In genomic region chr6:51556562-51556961, GRCm38 (mm10) we compare ENCODE assay signal across 28 mouse cellular contexts. TPM values are rescaled to one million over a fixed set of nuclear protein-coding genes. Genes with fewer than 3 reads are reported as not detected.
DNase-seq lines count a peak whose midpoint lies in the region; ATAC-seq and TF ChIP-seq lines count a peak whose summit lies in the region.
"Had no signal": no experiment of that assay in that cellular context is flagged by ENCODE, and none has a peak within 500 bp of the region (broad histone marks: within the 10 kb centered on the region; RNA-seq: fewer than 3 reads in every experiment).

No protein-coding gene starts in this region.

- DNase-seq in frontal cortex, postnatal 36 days (ENCODE audit: low spot score in 2 of 2): no peak
- no peak for DNase-seq in gastrocnemius, adult 2 months
- no peak for DNase-seq in kidney, postnatal 36 days
- DNase-seq: adrenal gland, adult 8-10 months; adrenal gland, postnatal 14 days; adrenal gland, postnatal 36 days; B cell, adult 2 months; cerebellum, adult 11-12 months; cerebellum, adult 2 months; cerebellum, adult 9-11 months; cerebellum, postnatal 14 days; cerebellum, postnatal 36 days; embryo, embryonic 11 days; forebrain, postnatal 0 days had no signal

- TF ChIP-seq CTCF in gastrocnemius, adult 2 months (IDR thresholded peaks at IDR 0.05): no peak

- WGBS in intestine, embryonic 15.5 days: 91% methylated on average over 7 of the region's 7 CpGs

- intact Hi-C loops in gastrocnemius, adult 2 months (cut with DNase I): no loop called here

- no peaks in the 10 kb centered on the region for H3K4me1 ChIP-seq in intestine, embryonic 15.5 days (replicated peaks)
- H3K4me1 ChIP-seq: embryonic facial prominence, embryonic 10.5 days; embryonic facial prominence, embryonic 12.5 days; forebrain, embryonic 13.5 days; forebrain, embryonic 15.5 days had no signal

- no peak overlapping the region for H3K27ac ChIP-seq in gastrocnemius, adult 2 months
- no peak overlapping the region for H3K27ac ChIP-seq in intestine, embryonic 15.5 days
- H3K27ac ChIP-seq: embryonic facial prominence, embryonic 10.5 days; embryonic facial prominence, embryonic 12.5 days; forebrain, embryonic 13.5 days; forebrain, embryonic 15.5 days had no signal

- no peak overlapping the region for H3K9ac ChIP-seq in intestine, embryonic 15.5 days
- H3K9ac ChIP-seq: embryonic facial prominence, embryonic 12.5 days; forebrain, embryonic 13.5 days; forebrain, embryonic 15.5 days; forebrain, postnatal 0 days had no signal

- 0 out of 2 replicates have a peak, but pooled peaks have one; percentile 25 for ATAC-seq in frontal cortex, adult (ENCODE audit: low TSS enrichment)
- peak; percentile 75 for ATAC-seq in granulocyte monocyte progenitor cell, adult 5-6 weeks (replicated peaks; ENCODE audit: poor library complexity, severe bottlenecking)
- peak; percentile 52 for ATAC-seq in megakaryocyte, adult 5-6 weeks (ENCODE audit: poor library complexity, severe bottlenecking)
- ATAC-seq in monocyte, adult 5-6 weeks (replicated peaks; ENCODE audit: insufficient number of reproducible peaks, low FRiP score, low TSS enrichment, poor library complexity, severe bottlenecking): peak; percentile 49; the same call in 1 of the 2 replicates
- no peak for ATAC-seq in intestine, embryonic 15.5 days
- ATAC-seq: activated CD4-positive, CD25-positive, alpha-beta regulatory T cell, adult 4 months; CD4-positive, CD25-positive, alpha-beta regulatory T cell, adult 4 months; forebrain, embryonic 13.5 days; forebrain, embryonic 15.5 days; forebrain, postnatal 0 days; Patski had no signal

- no peaks in the 10 kb centered on the region for H3K9me3 ChIP-seq in intestine, embryonic 15.5 days
- H3K9me3 ChIP-seq: embryonic facial prominence, embryonic 10.5 days; embryonic facial prominence, embryonic 12.5 days; forebrain, embryonic 15.5 days; G1E had no signal

- no peaks in the 10 kb centered on the region for H3K36me3 ChIP-seq in intestine, embryonic 15.5 days
- H3K36me3 ChIP-seq: embryonic facial prominence, embryonic 12.5 days; forebrain, embryonic 15.5 days; G1E had no signal

- no peak overlapping the region for H3K4me3 ChIP-seq in gastrocnemius, adult 2 months
- H3K4me3 ChIP-seq in intestine, embryonic 15.5 days (replicated peaks): no peak overlapping the region
- H3K4me3 ChIP-seq: embryonic facial prominence, embryonic 10.5 days; embryonic facial prominence, embryonic 12.5 days; forebrain, embryonic 13.5 days; forebrain, embryonic 15.5 days had no signal

- no peak overlapping the region for H3K4me2 ChIP-seq in intestine, embryonic 15.5 days (replicated peaks)
- H3K4me2 ChIP-seq: embryonic facial prominence, embryonic 12.5 days; forebrain, embryonic 13.5 days; forebrain, embryonic 15.5 days had no signal

- no peaks in the 10 kb centered on the region for H3K27me3 ChIP-seq in intestine, embryonic 15.5 days (replicated peaks)
- H3K27me3 ChIP-seq: CH12.LX; embryonic facial prominence, embryonic 12.5 days; forebrain, embryonic 13.5 days; forebrain, embryonic 15.5 days; Patski had no signal

RNA-seq across cellular contexts. Expression of gene Snx10, which starts 32.9 kb away (rescaled TPM):
- 54.5 and 58.4 TPM in 2 replicates for total RNA-seq in granulocyte monocyte progenitor cell, adult 5-6 weeks (2014; fragmentation: Nextera tagmentation)
- 57.2 and 65.3 TPM in 2 replicates for total RNA-seq in granulocyte monocyte progenitor cell, adult 5-6 weeks (2017)
- 126 and 133 TPM in 2 replicates for total RNA-seq in megakaryocyte, adult 5-6 weeks (2015)
- 114 and 125 TPM in 2 replicates for total RNA-seq in megakaryocyte, adult 5-6 weeks (2017)
- 79.7 to 97.3 TPM (median 87.0 TPM) in 3 replicates for total RNA-seq in monocyte, adult 5-6 weeks (2017)
- total RNA-seq in gastrocnemius, adult 2 months (2021): 1 to 10 TPM; 4.4 to 6.1 TPM
- polyA plus RNA-seq in intestine, embryonic 15.5 days (2015; fragmentation: Nextera tagmentation; extraction: Ambion mirVana): 12.1 and 14.4 TPM in 2 replicates
- polyA plus RNA-seq: G1E had no signal

Comparison
In these comparisons a context has a peak if more than half of its experiments do, and no peak if none do; other contexts are left out.
1. RNA of gene Snx10, which starts 32.9 kb away (total RNA-seq): 114 to 133 TPM in megakaryocyte, adult 5-6 weeks, 79.7 to 97.3 TPM in monocyte, adult 5-6 weeks and 54.5 to 65.3 TPM in granulocyte monocyte progenitor cell, adult 5-6 weeks; 4.4 to 6.1 TPM in gastrocnemius, adult 2 months; every median in the first group is over 4 times any median in the second.